Mouse (Mus musculus): Measurements from ENCODE around the gene 2300009A05Rik.

DNA sequence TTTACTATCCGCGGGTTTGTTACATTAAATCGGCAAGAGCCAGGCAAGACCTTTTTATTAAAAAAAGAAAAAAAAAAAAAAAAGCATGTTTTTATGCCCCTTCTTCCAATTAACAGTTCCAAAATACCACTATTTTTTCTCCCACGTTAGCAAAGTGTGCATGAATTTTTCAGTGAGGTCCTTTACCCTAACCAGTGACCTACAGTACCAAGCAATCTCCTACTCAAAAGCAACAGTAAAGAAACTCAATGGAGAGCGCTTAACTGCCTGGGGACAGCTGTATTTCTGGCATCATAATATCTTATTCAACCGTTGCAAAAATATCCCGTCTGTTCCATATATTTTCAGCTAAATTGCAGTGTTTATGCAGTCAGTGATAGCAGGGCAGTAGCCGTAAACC, 20.9 kb downstream of the 2300009A05Rik start:
- no peak for TF ChIP-seq CTCF (IDR thresholded peaks at IDR 0.05; ENCODE audit: control insufficient read depth, insufficient read depth, insufficient replicate concordance, low read depth, low read length)
- TF ChIP-seq POLR2A (IDR thresholded peaks at IDR 0.05; ENCODE audit: control insufficient read depth, low read depth, low read length) = no peak
